Mouse (Mus musculus): ENCODE results near the gene Ksr2.

The Ksr2 gene

DNA sequence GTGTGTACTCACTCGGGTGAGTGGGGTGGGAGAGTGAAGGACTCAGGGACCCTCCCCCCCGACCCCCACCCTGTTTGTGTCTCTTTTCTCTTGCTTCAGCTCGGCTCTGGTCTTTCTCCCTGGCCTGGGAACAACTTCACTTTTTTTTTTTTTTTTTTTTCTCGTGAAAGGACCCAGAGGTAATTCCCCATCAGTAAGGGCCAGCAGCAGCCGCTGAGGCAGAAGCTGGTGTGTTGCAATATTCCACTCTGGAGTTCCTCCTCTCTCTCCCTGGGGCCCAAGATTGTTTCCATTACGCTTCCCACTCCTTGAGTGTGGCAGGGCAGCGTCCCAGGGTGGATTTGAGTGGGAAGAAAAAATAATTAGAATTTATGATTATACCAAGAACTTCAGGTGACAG is 72.3 kb downstream of the Ksr2 start:
- DNase-seq = no peak

DNA sequence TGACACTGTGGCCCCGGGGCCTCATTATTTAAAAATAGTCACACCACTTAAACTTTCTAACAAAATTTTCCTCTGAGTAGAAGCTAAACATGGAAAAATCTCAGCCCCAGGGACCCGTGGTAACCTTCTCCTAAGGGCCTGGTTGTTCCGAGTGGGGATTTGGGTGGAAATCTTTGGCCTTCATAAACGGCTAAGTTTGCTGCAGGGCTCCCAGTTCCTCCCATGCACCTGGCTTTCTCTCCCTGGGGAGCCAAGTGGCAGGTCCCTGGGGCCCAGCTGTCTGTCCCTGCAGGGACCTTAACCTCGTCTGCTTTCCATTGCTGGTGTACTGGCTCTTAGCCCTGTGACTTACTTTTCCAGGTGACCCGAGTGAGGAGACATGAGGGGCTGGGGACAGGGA is 74.4 kb downstream of the Ksr2 start:
- no peak for DNase-seq

DNA sequence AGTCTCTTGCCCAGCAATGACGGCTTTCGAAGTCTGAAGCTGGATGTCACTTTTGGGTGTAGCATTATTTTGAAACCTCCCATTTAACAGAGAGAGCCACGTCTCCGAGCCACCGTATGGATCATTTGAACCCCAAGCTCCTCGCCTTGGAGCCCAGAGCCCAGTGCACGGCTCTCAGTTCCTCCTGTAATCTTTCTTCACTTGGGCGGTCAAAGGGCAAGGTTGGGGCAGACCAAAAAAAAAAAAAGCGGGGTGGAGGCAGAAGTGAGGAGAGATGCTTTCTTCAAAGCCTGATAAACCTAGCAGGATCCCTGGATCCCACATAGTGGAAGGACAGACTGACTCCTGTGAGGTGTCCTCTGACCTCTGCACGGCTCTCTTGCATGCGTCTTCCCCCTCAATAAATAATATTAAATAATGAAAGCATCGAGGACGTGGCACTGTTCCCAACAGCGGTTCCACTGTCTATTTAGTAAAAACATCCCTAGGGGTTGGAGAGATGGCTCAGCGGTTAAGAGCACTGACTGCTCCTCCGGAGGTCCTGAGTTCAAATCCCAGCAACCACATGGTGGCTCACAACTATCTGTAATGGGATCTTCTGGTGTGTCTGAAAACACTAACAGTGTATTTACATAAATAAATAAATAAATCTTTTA is 75.0 kb downstream of the Ksr2 start:
- no peak for DNase-seq

DNA sequence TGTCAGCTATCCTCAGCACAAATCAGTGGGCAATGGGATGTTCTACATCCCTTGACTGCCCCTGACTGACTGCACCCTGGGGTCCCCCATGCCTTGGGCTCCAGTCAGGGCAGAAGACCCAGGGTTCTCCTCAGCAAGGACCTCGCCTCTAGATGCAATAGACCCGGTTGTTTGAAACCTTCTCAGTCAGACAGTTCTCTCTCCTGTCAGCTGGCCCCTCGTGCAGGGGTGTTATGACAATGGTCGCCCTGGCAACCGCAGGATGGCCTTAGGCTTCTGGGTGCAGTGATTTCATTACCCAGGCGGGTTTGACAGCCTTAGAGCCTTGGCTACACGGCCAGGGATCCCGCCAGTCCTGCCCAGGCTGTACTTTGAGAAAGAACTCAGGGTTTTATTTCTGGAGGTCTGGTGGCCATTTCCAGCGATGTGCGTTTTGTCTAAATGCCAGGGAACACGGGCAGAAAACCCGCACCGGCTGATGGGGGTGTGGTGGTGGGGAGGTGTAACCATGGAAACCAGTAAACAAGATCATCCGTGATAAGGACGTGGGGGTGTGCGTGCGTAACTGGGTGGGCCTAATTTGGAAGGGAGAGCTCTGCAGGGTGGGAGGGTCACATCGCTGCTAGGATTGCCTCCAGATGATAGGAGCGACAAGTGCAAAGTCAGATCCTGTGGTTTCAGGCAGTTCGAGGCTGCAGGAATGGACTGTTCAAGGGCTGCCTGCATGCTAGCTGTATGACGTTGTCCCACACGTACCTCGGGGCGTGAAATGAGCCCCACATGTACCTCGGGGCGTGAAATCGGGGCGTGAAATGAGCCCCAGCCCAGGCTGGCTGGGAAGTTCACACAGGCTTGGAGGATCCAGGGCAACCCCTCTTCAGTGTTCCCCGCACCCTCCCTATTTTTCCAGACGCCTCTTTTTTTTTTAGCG is 79.4 kb downstream of the Ksr2 start:
- peak; percentile 83 for DNase-seq

DNA sequence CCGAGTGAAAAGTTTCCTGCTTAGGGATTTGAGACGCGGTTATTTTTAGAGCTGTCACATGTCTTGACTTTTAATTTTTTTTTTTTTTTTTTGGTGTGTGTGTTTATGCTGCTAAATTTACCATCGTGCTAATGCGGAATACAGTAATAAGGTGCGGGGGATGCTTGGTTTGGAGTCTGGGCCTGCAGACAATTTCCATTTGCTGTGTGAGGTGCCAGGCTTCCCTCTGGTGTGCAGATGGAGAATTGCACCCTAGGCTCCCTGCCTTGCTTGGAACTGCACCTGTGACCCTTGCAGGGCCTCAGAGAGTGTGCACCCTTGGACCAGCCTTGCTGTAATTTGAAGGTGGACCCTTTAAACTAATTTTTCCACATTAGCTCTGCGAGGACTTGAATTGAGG is 80.1 kb downstream of the Ksr2 start:
- peak; percentile 74 for DNase-seq

DNA sequence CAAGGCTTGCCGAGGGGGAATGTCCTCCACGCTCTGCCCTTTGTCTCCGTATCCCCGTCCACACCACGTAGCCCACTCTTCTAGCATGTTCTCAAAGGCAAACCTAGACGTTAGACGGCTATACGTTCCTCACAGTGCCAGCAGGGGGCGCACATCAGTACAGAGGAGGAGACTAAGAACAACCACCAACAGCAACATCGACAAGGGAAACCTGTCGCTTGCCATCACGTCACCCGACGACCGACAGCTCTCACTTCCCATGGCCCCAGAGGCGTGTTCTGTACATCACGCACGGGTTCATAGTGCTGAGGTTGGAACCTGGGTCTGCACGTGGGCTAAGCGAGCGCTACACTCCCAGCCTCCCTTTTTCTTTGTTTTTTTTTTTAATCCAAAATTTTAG is 83.3 kb downstream of the Ksr2 start:
- DNase-seq = peak; percentile 62

DNA sequence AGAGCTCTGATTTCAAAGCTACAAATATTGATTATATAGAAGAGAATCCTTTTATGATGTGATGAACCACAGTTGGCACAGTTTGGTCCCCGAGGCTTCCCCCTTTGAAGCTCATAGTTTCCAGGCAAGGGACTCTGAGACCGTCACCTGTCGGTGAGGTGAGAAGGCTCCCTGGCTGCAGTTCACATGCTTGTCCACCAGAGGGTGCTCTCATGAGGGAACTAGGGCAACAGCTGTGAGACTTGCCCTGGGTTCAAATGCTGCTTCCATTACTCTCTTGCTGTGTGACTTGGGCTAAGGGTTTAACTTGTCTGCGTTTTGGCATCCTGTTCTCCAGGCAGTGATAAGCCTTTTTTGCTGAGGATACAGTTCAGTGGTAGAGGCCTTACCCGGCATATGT is 88.8 kb downstream of the Ksr2 start:
- DNase-seq = no peak

DNA sequence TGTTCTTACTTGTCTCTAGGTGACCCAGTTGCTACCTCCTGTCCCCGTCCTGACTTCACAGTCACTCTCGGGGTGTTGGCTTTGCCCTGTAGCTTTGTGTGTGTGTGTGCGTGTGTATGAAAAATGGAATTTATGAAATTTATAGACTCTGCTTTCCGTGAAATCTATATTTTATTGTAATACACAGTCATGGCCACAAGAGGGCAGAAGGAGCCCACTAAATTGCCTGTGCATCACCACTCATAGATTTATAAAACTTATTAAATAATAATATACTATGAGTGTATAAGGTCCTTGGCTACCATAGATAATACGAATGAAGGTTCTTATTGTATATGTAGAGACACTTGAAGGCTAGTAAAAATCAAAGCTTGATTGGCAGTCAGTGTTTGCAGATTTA is 90.6 kb downstream of the Ksr2 start:
- no peak for DNase-seq

DNA sequence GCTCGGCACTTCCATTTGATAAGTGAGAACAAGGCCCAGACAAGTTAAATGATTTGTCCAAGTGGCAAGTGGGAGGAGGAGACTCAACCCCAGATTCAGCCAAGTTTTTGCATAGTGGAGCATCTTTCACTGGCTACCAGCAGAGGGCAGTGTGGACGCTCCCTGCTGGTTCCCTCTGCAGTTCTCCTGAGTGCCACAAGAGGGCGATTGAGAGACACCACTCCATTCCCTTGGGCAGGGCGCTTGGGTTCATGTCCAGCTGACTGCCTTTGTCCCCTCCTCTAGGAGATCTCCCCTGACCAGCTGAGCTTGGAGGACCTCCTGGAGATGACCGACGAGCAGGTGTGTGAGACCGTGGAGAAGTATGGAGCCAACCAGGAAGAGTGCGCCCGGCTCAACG is 91.4 kb downstream of the Ksr2 start:
- peak; percentile 75 for DNase-seq

DNA sequence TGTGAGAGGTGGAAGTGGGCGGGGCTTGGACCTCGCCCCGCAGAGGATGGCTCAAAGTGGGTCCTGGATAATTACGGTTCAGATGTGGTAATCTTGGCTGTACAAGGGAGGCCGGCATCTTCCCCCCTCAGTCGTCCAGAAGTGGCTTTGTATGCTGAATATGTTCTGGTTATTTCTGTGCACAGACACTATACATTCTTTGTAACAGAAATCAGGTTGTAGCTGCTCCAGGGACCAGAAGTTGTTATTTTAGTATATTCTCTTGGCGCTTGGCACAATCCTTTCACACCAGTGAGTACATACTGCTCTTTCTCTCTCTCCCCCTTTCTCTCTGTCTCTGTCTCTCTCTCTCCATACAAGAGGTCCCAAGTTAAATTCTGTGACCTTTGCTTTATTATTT is 92.0 kb downstream of the Ksr2 start:
- DNase-seq = no peak

DNA sequence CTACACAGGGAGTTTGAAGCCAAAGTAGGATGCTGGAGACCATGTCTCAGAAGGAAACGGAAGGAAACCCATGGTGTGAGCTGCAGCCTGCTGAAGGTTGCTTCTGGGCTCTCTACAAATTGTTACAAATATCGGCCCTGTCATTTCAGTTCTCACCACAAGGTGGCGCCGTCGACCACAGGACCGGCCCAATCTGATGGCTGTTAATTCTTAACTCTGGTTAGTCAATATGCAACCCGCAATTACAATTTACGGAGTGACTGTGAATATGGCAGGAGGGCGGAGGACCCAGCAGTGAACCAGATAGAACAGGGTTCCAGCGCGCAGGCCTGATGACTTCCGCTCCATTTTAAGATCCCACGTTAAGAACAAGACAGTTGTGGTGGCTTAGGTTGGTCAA is 92.6 kb downstream of the Ksr2 start:
- DNase-seq = peak; percentile 63

DNA sequence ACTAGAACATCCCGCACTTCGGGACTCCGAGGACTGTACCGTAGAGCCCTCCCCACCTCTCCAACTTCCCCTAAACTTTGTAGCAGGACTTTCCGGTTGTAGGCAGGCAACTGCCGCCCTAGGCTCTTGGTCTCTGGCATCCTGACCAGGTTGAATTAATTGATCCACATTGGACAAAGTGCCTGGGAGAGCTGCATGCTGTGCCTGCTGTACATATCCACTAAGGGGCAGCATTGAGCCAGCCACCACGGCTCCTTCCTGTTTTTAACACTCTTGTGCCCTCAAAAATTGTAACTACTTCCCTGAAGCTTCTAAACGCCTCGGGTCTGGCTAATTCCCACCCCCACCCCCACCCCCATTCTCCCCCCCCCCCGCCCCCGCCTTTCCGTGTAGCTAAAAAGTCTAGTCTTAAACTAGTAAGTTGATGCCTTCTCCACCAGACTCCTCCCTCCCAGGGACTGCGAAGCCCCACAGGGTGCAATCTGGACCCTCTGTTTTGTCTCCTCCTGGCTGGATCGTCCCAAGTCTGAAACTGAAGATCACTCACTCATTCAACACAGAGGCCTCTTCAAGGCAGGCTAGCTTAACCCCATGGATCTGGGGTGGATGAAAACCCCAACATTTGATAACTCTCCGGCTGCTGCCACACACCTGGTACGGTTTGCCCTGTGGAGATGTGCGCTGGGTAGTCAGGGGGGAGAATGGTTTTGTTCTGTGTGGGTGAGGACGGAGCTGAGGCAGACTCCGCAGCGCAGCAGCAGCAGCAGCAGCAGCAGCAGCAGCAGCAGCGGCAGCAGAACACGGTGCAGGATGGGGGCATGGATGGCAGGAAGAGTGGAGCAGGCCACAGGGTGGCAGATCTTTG is 95.9 kb downstream of the Ksr2 start:
- peak; percentile 64 for DNase-seq

DNA sequence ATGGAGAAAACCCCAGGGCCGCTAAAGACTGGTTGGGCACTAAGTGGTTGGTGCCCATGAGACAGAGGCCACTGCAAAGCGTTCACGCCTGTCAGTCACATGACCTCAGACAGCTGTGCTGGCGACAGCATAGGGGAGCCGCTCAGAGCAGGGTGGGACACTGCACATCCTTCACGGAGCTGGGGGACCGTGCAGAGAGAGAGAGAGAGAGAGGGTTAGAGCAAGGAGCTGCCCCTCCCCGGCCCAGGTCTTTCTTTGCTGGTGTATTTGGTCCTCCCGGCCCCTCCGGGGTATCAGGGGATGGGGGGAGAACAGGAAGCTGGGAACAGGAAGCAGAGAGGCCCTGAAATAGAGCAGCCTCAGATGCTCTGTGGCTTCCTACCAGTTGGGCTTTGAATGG is 97.1 kb downstream of the Ksr2 start:
- no peak for DNase-seq

DNA sequence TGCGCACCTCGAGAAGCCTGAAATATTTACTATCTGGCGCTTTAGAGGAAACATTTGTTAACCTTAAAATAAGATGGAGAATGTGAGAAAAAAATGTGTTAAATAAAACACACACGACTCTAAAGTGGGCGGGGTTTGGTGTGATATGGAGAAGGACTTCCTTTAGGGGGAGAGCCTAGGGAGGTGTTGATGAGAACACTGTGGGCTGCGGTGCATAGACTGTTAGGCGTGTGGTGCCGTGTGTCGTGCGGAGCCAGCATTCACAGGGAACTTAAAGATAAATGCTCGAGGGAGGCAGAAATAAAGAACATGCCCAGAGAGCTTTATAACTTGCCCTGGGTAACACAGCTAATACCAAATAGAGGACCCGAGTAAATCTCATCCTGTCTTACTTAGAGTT is 101.6 kb downstream of the Ksr2 start:
- DNase-seq = no peak

DNA sequence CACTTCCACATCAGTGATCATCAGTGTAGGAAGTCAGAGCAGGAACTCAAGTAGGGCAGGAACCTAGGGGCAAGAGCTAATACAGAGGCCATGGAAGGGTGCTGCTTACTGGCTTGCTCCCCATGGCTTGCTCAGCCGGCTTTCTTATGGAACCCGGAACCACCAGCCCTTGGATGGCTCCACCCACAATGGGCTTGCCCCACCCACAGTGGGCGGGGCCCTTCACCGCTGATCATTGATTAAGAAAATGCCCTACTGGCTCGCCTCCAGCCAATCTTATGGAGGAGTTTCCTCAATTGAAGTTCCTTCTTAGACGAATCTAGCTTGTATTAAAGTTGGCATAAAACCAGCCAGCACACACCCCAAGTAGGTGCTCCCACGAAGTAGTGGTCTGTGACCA is 102.1 kb downstream of the Ksr2 start:
- no peak for DNase-seq

DNA sequence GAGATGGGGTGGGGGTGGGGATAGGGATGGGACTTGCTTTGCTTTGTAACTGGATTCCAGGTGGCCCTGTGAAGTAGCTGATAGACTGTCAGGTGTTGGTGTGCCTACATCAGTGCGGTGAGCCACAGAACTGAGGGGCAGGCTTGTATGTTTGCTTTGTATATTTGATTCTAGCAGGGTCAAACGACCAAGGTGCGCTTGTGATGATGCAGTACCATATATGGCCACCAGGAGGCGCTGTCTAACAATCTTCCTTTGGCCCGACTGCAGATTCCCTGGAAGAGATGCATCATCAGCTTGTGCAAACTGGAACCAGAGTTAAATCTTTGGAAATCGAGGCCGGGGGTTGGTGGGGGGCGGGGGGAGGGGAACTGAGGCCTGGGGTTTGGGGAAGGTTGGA is 102.8 kb downstream of the Ksr2 start:
- DNase-seq = peak; percentile 76

DNA sequence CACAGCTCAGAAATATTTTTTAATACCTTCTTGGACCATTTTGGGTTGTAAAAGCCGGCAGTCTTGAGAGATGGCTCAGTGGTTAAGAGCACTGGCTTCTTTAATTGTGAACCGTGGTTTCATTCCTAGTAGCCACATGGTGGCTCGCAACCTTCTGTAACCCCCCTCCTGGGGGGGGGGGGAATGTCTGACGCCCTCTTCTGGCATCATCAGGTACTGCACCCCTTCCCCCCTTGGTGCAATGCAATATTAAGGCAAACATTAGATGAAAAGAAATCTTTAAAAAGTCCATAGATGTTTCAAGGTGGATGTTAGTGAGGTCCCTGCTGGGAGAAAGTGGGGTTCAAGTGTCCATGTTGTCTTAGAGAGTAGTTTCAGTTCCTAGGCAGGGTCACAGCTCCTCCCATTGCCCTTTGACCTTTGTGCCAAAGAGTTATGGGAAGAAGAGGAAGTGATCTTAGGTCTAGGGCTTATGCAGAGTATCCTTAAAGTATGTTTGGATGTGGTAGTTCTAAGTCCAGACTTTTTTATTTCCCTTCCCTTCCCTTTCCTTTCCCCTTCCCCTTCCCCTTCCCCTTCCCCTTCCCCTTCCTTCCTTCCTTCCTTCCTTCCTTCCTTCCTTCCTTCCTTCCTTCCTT is 106.2 kb downstream of the Ksr2 start:
- DNase-seq = no peak

DNA sequence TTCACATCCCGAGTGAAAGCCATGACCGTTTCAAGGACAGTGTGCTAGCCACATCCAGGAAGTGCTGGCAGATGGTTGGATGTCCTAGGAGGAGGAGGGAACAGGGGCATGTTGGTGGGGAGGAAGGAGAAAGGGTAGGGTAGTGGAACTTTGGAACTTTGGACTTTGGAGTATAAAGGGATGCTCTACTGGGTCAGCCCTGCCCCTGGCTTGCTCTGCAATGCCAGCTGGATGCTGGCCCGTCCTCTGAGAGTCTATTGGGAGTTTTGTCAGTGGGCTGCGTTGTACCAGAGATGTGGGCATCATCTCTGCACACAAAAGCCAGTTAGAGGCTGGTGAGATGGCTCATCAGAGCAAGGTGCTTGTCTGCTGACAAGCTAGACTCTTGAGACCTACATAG is 107.4 kb downstream of the Ksr2 start:
- no peak for DNase-seq

DNA sequence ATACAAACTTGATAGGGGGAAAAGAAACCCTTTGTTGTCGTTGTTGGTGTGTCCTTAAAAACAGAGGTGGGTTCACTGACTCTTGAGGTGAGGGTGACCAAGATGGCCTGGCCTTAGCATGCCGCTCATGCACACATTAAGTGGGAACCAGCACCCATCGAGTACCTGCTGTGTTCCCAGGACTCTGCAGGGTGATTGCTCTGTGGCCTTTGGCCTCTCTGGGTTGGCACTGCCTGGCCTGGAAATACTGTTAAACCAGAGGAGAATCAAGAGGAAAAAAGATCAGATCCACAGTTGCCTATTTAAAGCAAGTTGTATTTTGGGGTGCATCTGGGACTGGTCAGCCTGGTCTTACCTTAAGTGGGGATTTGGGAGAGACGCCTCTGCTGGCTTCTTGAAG is 107.9 kb downstream of the Ksr2 start:
- DNase-seq = no peak

DNA sequence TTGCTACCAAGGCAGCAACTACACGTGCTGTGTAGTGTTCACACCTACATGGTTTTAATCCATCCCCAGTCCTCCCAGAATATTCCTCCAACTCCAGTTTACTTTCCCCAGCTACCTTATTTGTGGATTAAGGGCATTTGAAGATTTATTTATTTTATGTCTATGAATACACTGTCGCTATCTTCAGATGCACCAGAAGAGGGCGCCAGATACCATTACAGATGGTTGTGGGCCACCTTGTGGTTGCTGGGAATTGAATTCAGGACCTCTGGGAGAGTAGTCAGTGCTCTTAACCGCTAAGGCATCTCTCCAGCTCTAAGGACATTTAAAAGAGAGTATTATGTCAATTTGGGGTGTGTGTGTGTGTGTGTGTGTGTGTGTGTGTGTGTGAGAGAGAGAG is 108.7 kb downstream of the Ksr2 start:
- DNase-seq = no peak

DNA sequence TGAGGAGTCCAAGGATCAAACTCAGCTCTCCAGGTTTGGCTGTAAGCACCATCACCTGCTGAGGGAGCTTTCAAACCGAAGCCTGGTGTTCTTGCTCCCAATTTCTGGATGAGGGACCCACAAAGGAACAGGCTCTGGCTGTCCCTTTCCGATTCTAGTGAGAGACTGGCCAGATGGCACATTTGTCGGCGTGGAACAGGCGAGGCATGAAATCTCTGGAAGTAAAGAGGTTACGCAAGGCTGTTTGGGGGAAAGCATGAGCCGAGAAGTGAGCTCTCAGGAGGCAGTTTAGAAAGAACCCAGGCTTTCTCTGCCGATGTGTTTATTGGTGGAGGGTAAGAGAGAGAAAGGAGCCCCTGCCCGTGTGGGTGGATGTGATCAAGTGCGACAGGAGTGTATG is 109.2 kb downstream of the Ksr2 start:
- DNase-seq = peak; percentile 53

DNA sequence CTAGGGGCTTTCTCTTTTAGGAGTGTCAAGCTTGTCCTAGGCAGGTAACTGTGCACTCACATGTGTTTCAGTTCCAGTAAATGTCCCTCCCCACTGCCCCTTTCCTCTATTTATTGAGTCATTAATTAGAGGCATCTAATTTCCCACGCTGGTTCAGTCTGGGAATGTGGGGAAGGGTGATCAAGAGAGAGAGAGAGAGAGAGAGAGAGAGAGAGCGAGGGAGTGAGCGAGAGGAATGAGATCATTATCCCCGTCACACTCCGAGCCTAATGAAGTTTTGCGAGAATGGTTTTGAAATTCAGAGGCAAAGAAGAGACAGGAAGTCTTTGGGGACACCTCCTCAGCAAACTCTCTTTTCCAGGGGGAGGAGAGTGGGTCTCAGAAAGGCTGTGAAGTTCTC is 117.2 kb downstream of the Ksr2 start:
- peak; percentile 57 for DNase-seq

DNA sequence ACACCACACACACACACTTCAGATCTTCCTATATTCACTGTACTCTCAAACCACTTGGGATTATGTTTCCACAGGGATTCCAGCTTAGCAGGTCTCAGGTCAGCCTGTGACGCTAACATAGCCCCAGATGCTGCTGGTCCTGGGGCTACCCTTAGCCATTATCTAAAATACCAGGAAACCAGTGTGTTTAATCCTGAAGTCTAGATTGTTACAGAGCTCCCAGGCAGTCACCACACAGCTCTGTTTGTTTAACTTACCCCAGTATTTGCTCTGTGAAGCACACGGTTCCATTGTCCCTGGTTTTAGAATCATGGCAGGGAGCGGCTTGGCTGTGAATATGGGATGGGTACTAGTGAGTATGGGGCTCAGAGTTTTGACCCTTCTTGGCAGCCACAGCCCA is 125.4 kb downstream of the Ksr2 start:
- DNase-seq = no peak
